Mouse (Mus musculus): ENCODE data around the gene Med15. TPM values are rescaled to one million over a fixed set of nuclear protein-coding genes. Genes with fewer than 3 reads are reported as not detected.

Gene Med15
- polyA plus RNA-seq, 1 experiment, result 110 TPM

GRCm38 (mm10) chr16:17700386-17701042, 32.2 kb downstream of the Med15 start:
- Histone ChIP-seq H3K27me3 (ENCODE audit: control insufficient read depth, insufficient read depth, low read length) (no peaks in the 10 kb centered on the region), H3K4me3 (ENCODE audit: extremely low read depth, insufficient read depth, insufficient read length) (no peak overlapping the region), H3K27ac (ENCODE audit: insufficient read depth, low read length) (no peak overlapping the region), H3K36me3 (ENCODE audit: control insufficient read depth, insufficient read depth, low read length) (peaks cover 14% of the 10 kb centered on the region), H3K4me1 (ENCODE audit: control insufficient read depth, insufficient read depth, insufficient read length) (no peaks in the 10 kb centered on the region)
- no peak for TF ChIP-seq CTCF (IDR thresholded peaks at IDR 0.05; ENCODE audit: extremely low read depth, insufficient read depth, insufficient read length, insufficient replicate concordance)
- TF ChIP-seq POLR2A (IDR thresholded peaks at IDR 0.05; ENCODE audit: low read depth, low read length), result no peak
- no peak for DNase-seq (ENCODE audit: low read depth in 1 of 2, low spot score in 2 of 2)
- 95% methylated on average over 3 of the region's 3 CpGs for WGBS

DNA sequence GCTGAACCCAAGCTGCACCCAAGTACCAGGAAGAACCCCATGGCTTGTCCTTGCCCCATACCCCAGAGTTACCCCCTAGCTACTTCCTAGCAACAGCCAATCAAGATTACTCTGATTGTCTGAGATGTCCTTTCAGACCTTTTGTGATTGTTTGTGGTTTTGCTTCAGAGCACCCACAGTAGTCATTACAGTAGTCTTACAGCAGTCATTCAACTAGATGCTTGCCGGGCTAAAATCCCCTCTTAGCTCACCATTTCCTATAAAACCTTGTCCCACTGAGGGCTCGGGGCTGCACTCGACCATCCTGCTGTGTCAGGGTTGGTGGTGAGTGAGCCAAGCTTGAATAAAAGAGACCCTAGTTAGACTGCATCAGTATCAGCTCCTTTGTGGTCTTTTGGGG, 37.8 kb downstream of the Med15 start:
- H3K36me3 ChIP-seq (ENCODE audit: control insufficient read depth, insufficient read depth, low read length), result peaks cover 21% of the 10 kb centered on the region
- WGBS, result 75% methylated on average over 3 of the region's 3 CpGs
- H3K4me3 ChIP-seq (ENCODE audit: extremely low read depth, insufficient read depth, insufficient read length), result no peak overlapping the region
- peak overlapping the region; percentile 54; the same call in 1 of the 2 replicates for H3K27ac ChIP-seq (ENCODE audit: insufficient read depth, low read length)
- no peak for DNase-seq (ENCODE audit: low read depth in 1 of 2, low spot score in 2 of 2)
- no peaks in the 10 kb centered on the region for H3K27me3 ChIP-seq (ENCODE audit: control insufficient read depth, insufficient read depth, low read length)
- TF ChIP-seq CTCF (IDR thresholded peaks at IDR 0.05; ENCODE audit: extremely low read depth, insufficient read depth, insufficient read length, insufficient replicate concordance), result no peak
- TF ChIP-seq POLR2A (IDR thresholded peaks at IDR 0.05; ENCODE audit: low read depth, low read length), result no peak
- H3K4me1 ChIP-seq (ENCODE audit: control insufficient read depth, insufficient read depth, insufficient read length), result no peaks in the 10 kb centered on the region

GRCm38 (mm10) chr16:17669886-17670285, 62.8 kb downstream of the Med15 start:
- no peak for DNase-seq (ENCODE audit: low read depth in 1 of 2, low spot score in 2 of 2)
- Histone ChIP-seq H3K36me3 (ENCODE audit: control insufficient read depth, insufficient read depth, low read length) (peaks cover 34% of the 10 kb centered on the region), H3K4me3 (ENCODE audit: extremely low read depth, insufficient read depth, insufficient read length) (no peak overlapping the region)

GRCm38 (mm10) chr16:17665568-17665967, 67.1 kb downstream of the Med15 start:
- Histone ChIP-seq H3K27ac (ENCODE audit: insufficient read depth, low read length) (no peak overlapping the region), H3K4me1 (ENCODE audit: control insufficient read depth, insufficient read depth, insufficient read length) (no peaks in the 10 kb centered on the region), H3K36me3 (ENCODE audit: control insufficient read depth, insufficient read depth, low read length) (peaks cover 29% of the 10 kb centered on the region), H3K27me3 (ENCODE audit: control insufficient read depth, insufficient read depth, low read length) (no peaks in the 10 kb centered on the region), H3K4me3 (ENCODE audit: extremely low read depth, insufficient read depth, insufficient read length) (no peak overlapping the region)
- no peak for DNase-seq (ENCODE audit: low read depth in 1 of 2, low spot score in 2 of 2)
- no peak for TF ChIP-seq POLR2A (IDR thresholded peaks at IDR 0.05; ENCODE audit: low read depth, low read length)
- no peak for TF ChIP-seq CTCF (IDR thresholded peaks at IDR 0.05; ENCODE audit: extremely low read depth, insufficient read depth, insufficient read length, insufficient replicate concordance)

More at GRCm38 (mm10) chr16:17669886-17670285, 62.8 kb downstream of the Med15 start:
- no peak overlapping the region for H3K27ac ChIP-seq (ENCODE audit: insufficient read depth, low read length)
- H3K27me3 ChIP-seq (ENCODE audit: control insufficient read depth, insufficient read depth, low read length), result no peaks in the 10 kb centered on the region
- no peak for TF ChIP-seq POLR2A (IDR thresholded peaks at IDR 0.05; ENCODE audit: low read depth, low read length)
- TF ChIP-seq CTCF (IDR thresholded peaks at IDR 0.05; ENCODE audit: extremely low read depth, insufficient read depth, insufficient read length, insufficient replicate concordance), result no peak
- no peaks in the 10 kb centered on the region for H3K4me1 ChIP-seq (ENCODE audit: control insufficient read depth, insufficient read depth, insufficient read length)

GRCm38 (mm10) chr16:17656212-17656871, 76.3 kb downstream of the Med15 start:
- WGBS, result 92% methylated on average over 5 of the region's 5 CpGs
- TF ChIP-seq CTCF (IDR thresholded peaks at IDR 0.05; ENCODE audit: extremely low read depth, insufficient read depth, insufficient read length, insufficient replicate concordance) (no peak), POLR2A (IDR thresholded peaks at IDR 0.05; ENCODE audit: low read depth, low read length) (no peak)
- peaks cover 43% of the 10 kb centered on the region for H3K36me3 ChIP-seq (ENCODE audit: control insufficient read depth, insufficient read depth, low read length)
- no peaks in the 10 kb centered on the region for H3K4me1 ChIP-seq (ENCODE audit: control insufficient read depth, insufficient read depth, insufficient read length)
- H3K27me3 ChIP-seq (ENCODE audit: control insufficient read depth, insufficient read depth, low read length), result no peaks in the 10 kb centered on the region
- H3K4me3 ChIP-seq (ENCODE audit: extremely low read depth, insufficient read depth, insufficient read length), result no peak overlapping the region
- DNase-seq (ENCODE audit: low read depth in 1 of 2, low spot score in 2 of 2), result no peak
- H3K27ac ChIP-seq (ENCODE audit: insufficient read depth, low read length), result no peak overlapping the region

DNA sequence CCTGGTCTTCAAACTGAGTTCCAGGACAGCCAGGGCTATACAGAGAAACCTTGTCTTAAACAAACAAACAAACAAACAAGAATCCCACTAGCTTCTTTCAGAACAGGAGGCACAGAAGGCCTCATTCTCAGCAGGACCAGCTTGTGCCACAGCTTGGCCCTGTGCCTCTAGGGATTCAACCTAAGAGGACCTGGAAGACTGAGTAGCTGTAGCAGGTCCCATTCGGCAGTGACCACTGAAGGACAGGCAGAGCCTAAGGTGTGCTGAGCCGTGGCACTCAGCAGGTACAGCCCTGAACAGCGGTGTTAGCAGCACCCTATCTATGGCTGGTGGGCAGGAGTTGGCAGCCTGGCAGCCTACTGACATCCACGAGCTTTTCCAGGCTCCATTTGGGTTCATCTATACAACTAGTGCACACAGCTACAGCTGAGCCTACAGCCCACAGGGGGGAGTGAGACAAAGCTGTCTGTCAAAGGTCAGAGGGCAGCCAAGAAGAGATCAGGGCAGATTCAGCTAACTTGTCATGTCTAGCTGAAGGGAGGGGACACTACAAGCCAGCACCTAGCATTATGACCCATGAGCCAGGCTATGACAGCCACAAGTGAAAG, 78.4 kb downstream of the Med15 start:
- DNase-seq (ENCODE audit: low read depth in 1 of 2, low spot score in 2 of 2), result no peak
- WGBS, result 97% methylated on average over 4 of the region's 4 CpGs
- H3K4me3 ChIP-seq (ENCODE audit: extremely low read depth, insufficient read depth, insufficient read length), result no peak overlapping the region
- no peak overlapping the region for H3K27ac ChIP-seq (ENCODE audit: insufficient read depth, low read length)
- no peak for TF ChIP-seq POLR2A (IDR thresholded peaks at IDR 0.05; ENCODE audit: low read depth, low read length)
- no peak for TF ChIP-seq CTCF (IDR thresholded peaks at IDR 0.05; ENCODE audit: extremely low read depth, insufficient read depth, insufficient read length, insufficient replicate concordance)
- H3K27me3 ChIP-seq (ENCODE audit: control insufficient read depth, insufficient read depth, low read length), result no peaks in the 10 kb centered on the region
- no peaks in the 10 kb centered on the region for H3K4me1 ChIP-seq (ENCODE audit: control insufficient read depth, insufficient read depth, insufficient read length)
- H3K36me3 ChIP-seq (ENCODE audit: control insufficient read depth, insufficient read depth, low read length), result peaks cover 41% of the 10 kb centered on the region

DNA sequence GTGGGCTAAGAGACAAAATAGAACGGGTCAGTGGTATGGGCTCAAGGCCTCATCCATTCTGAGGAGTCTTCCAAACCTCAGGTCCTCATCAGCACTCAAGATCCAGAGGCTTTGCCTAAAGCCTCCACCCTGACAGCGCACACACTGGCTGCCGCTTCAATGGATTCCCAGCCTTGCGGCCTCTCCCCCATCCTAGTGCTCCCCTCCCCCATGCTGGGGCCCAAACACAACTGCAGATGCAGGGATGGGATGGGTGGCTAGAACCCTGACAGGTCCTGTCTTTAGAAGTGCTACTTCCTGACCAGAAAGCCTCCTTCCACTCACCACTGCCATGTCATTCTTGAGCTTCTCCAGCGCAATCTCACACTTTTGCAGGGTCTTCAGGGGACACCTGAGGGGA, 79.1 kb downstream of the Med15 start:
- Histone ChIP-seq H3K4me1 (ENCODE audit: control insufficient read depth, insufficient read depth, insufficient read length) (no peaks in the 10 kb centered on the region), H3K27ac (ENCODE audit: insufficient read depth, low read length) (no peak overlapping the region), H3K36me3 (ENCODE audit: control insufficient read depth, insufficient read depth, low read length) (peaks cover 41% of the 10 kb centered on the region), H3K4me3 (ENCODE audit: extremely low read depth, insufficient read depth, insufficient read length) (no peak overlapping the region), H3K27me3 (ENCODE audit: control insufficient read depth, insufficient read depth, low read length) (no peaks in the 10 kb centered on the region)
- no peak for DNase-seq (ENCODE audit: low read depth in 1 of 2, low spot score in 2 of 2)
- 97% methylated on average over 5 of the region's 5 CpGs for WGBS
- TF ChIP-seq POLR2A (IDR thresholded peaks at IDR 0.05; ENCODE audit: low read depth, low read length), result no peak
- no peak for TF ChIP-seq CTCF (IDR thresholded peaks at IDR 0.05; ENCODE audit: extremely low read depth, insufficient read depth, insufficient read length, insufficient replicate concordance)

Measured in spleen, adult 2 months (tissue).